Mouse (Mus musculus) liver, embryonic 11.5 days (tissue): ENCODE measurements around the gene Kmt2b. TPM values are rescaled to one million over a fixed set of nuclear protein-coding genes. Genes with fewer than 3 reads are reported as not detected.
A peak's percentile ranks its signal among the peaks of the same experiment; 100 is the strongest.

ENCODE experiments used
- ATAC-seq: fragments of 200-750 bp; cut with Nextera tagmentation; replicated peaks from 2 replicates; pipeline ENCODE4 v1.8.0; 2017; ENCODE audit warnings: moderate number of reproducible peaks, mild to moderate bottlenecking, moderate TSS enrichment, moderate library complexity; ENCODE audit not compliant: low FRiP score
- DNase-seq: peaks from one replicate; pipeline ENCODE4 v3.0.0-alpha.2; 2017; ENCODE audit warnings: low spot score
- H3K27ac ChIP-seq: fragments of 300-500 bp; sonication (generic); 2 replicates; pipeline ENCODE4 v1.5.1; 2014; ENCODE audit warnings: mild to moderate bottlenecking, low read depth, low read length, control low read depth
- H3K27me3 ChIP-seq: fragments of 300-500 bp; sonication (generic); replicated peaks from 2 replicates; pipeline ENCODE4 v1.6.1; 2014; ENCODE audit warnings: low read length, mixed read lengths; ENCODE audit not compliant: control insufficient read depth, insufficient read depth
- H3K36me3 ChIP-seq: fragments of 300-500 bp; sonication (generic); 2 replicates; pipeline ENCODE4 v1.6.1; 2014; ENCODE audit warnings: mild to moderate bottlenecking, low read length, moderate library complexity, mixed read lengths; ENCODE audit not compliant: control insufficient read depth, insufficient read depth
- H3K4me1 ChIP-seq: fragments of 300-500 bp; sonication (generic); replicated peaks from 2 replicates; pipeline ENCODE4 v1.6.1; 2014; ENCODE audit warnings: low read length, mixed read lengths; ENCODE audit not compliant: control insufficient read depth, insufficient read depth
- H3K4me2 ChIP-seq: fragments of 300-500 bp; sonication (generic); 2 replicates; pipeline ENCODE4 v1.6.1; 2014; ENCODE audit warnings: mild to moderate bottlenecking, control low read depth, moderate library complexity
- H3K4me3 ChIP-seq: fragments of 300-500 bp; sonication (generic); 2 replicates; pipeline ENCODE4 v1.5.1; 2014; ENCODE audit warnings: low read depth, low read length, control low read depth
- H3K9ac ChIP-seq: fragments of 300-500 bp; sonication (generic); 2 replicates; pipeline ENCODE4 v1.6.1; 2014; ENCODE audit warnings: low read depth, low read length, control low read depth
- H3K9me3 ChIP-seq: fragments of 300-500 bp; sonication (generic); 2 replicates; pipeline ENCODE4 v1.6.1; 2016; ENCODE audit warnings: low read length, inconsistent platforms, mixed read lengths; ENCODE audit not compliant: control insufficient read depth
- WGBS: fragments of 180-500 bp; shearing (Covaris S2); extraction: QIAGEN DNeasy Blood & Tissue Kit; methylation state at CpG from one replicate; pipeline ENCODE4 v1.1.7; 2014; 5-methylcytosine and 5-hydroxymethylcytosine counted together
- polyA plus RNA-seq: library from polyadenylated mRNA; unstranded; fragments of >200 nt; fragmentation: Nextera tagmentation; extraction: Ambion mirVana; gene quantifications from 2 replicates; pipeline ENCODE4 v1.2.1, GENCODE M21; 2014

The Kmt2b gene
- polyA plus RNA-seq, 1 experiment from 2014 or later: 11.4 TPM

GRCm38 (mm10) chr7:30594510-30595024 lies 6.0 kb upstream of the Kmt2b start:
- H3K27ac ChIP-seq: no peak overlapping the region
- no peaks in the 10 kb centered on the region for H3K27me3 ChIP-seq
- ATAC-seq: no peak
- no peak overlapping the region for H3K4me2 ChIP-seq
- no peaks in the 10 kb centered on the region for H3K9me3 ChIP-seq
- no peak overlapping the region for H3K9ac ChIP-seq
- WGBS: 66% methylated on average over 3 of the region's 4 CpGs
- H3K4me3 ChIP-seq: no peak overlapping the region
- no peak for DNase-seq
- peaks cover 7% of the 10 kb centered on the region for H3K4me1 ChIP-seq
- H3K36me3 ChIP-seq: no peaks in the 10 kb centered on the region

- 63% methylated on average over 10 of the region's 10 CpGs for WGBS
- ATAC-seq: no peak
These were observed 5.3 kb upstream of the Kmt2b start for GRCm38 (mm10) chr7:30593579-30594509.

GRCm38 (mm10) chr7:30592772-30593423 lies 4.4 kb upstream of the Kmt2b start:
- H3K27ac ChIP-seq: no peak overlapping the region
- no peak for DNase-seq
- no peak overlapping the region for H3K4me2 ChIP-seq
- H3K27me3 ChIP-seq: no peaks in the 10 kb centered on the region
- no peaks in the 10 kb centered on the region for H3K36me3 ChIP-seq
- H3K9ac ChIP-seq: no peak overlapping the region
- no peak for ATAC-seq
- WGBS: 48% methylated on average over 5 of the region's 5 CpGs
- no peaks in the 10 kb centered on the region for H3K9me3 ChIP-seq
- peaks cover 6% of the 10 kb centered on the region for H3K4me1 ChIP-seq
- no peak overlapping the region for H3K4me3 ChIP-seq

More at GRCm38 (mm10) chr7:30593579-30594509, 5.3 kb upstream of the Kmt2b start:
- peaks cover 6% of the 10 kb centered on the region for H3K4me1 ChIP-seq
- no peak overlapping the region for H3K27ac ChIP-seq
- H3K9me3 ChIP-seq: no peaks in the 10 kb centered on the region
- DNase-seq: no peak
- H3K36me3 ChIP-seq: no peaks in the 10 kb centered on the region
- H3K27me3 ChIP-seq: no peaks in the 10 kb centered on the region
- H3K9ac ChIP-seq: no peak overlapping the region
- H3K4me3 ChIP-seq: no peak overlapping the region
- H3K4me2 ChIP-seq: no peak overlapping the region

- no peak for DNase-seq
- no peak for ATAC-seq
- Histone ChIP-seq H3K4me1 (peaks cover 11% of the 10 kb centered on the region), H3K36me3 (peaks cover 5% of the 10 kb centered on the region; the same call in 1 of the 2 replicates), H3K9me3 (no peaks in the 10 kb centered on the region), H3K27ac (no peak overlapping the region), H3K9ac (no peak overlapping the region), H3K4me3 (no peak overlapping the region), H3K27me3 (no peaks in the 10 kb centered on the region), H3K4me2 (no peak overlapping the region)
- 64% methylated on average over 4 of the region's 4 CpGs for WGBS
These were observed 3.1 kb upstream of the Kmt2b start for GRCm38 (mm10) chr7:30591605-30591951.

GRCm38 (mm10) chr7:30590927-30591604 lies 2.5 kb upstream of the Kmt2b start:
- Histone ChIP-seq H3K4me3 (no peak overlapping the region), H3K27ac (no peak overlapping the region), H3K4me1 (peaks cover 11% of the 10 kb centered on the region), H3K4me2 (no peak overlapping the region), H3K9me3 (no peaks in the 10 kb centered on the region), H3K27me3 (no peaks in the 10 kb centered on the region), H3K9ac (no peak overlapping the region), H3K36me3 (peaks cover 8% of the 10 kb centered on the region; the same call in 1 of the 2 replicates)
- ATAC-seq: no peak
- DNase-seq: no peak
- 82% methylated on average over 9 of the region's 9 CpGs for WGBS

- whole genome bisulfite sequencing: 32% methylated on average over 39 of the region's 40 CpGs
- H3K27ac ChIP-seq: peak overlapping the region; percentile 91
- DNase-seq (peak; percentile 84), ATAC-seq (peak; percentile 54)
- peak overlapping the region; percentile 96 for H3K4me3 ChIP-seq
- no peaks in the 10 kb centered on the region for H3K9me3 ChIP-seq
- no peaks in the 10 kb centered on the region for H3K27me3 ChIP-seq
- peaks cover 11% of the 10 kb centered on the region for H3K4me1 ChIP-seq
- H3K36me3 ChIP-seq: peaks cover 16% of the 10 kb centered on the region; the same call in 1 of the 2 replicates
- peak overlapping the region; percentile 63 for H3K4me2 ChIP-seq
- H3K9ac ChIP-seq: peak overlapping the region; percentile 99
These were observed 1.1 kb upstream of the Kmt2b start for GRCm38 (mm10) chr7:30589435-30590301.

- ATAC-seq (peak; percentile 27), DNase-seq (peak; percentile 62)
- peak overlapping the region; percentile 83 for H3K4me2 ChIP-seq
- H3K27ac ChIP-seq: peak overlapping the region; percentile 91
- WGBS: under 1% methylated on average over 52 of the region's 67 CpGs
- peak overlapping the region; percentile 99 for H3K9ac ChIP-seq
- H3K9me3 ChIP-seq: no peaks in the 10 kb centered on the region
- peaks cover 11% of the 10 kb centered on the region for H3K4me1 ChIP-seq
- H3K36me3 ChIP-seq: peaks cover 27% of the 10 kb centered on the region
- H3K4me3 ChIP-seq: peak overlapping the region; percentile 96
- no peaks in the 10 kb centered on the region for H3K27me3 ChIP-seq
These were observed 471 bp downstream of the Kmt2b start for GRCm38 (mm10) chr7:30587842-30588667.
